Mouse (Mus musculus) heart, embryonic 16.5 days (tissue): Measurements from ENCODE around the gene Il9. TPM values are rescaled to one million over a fixed set of nuclear protein-coding genes. Genes with fewer than 3 reads are reported as not detected.

Experiments used
- ATAC-seq: fragments of 200-750 bp; cut with Nextera tagmentation; replicated peaks from 2 replicates; pipeline ENCODE4 v1.8.0; 2017; ENCODE audit warnings: moderate number of reproducible peaks; ENCODE audit not compliant: insufficient read depth, low FRiP score; ENCODE audit errors: extremely low read depth
- H3K27ac ChIP-seq: fragments of 300-500 bp; sonication (generic); 2 replicates; pipeline ENCODE4 v1.5.1; 2014; ENCODE audit warnings: mild to moderate bottlenecking, low read length, control low read depth, moderate library complexity
- H3K27me3 ChIP-seq: fragments of 300-500 bp; sonication (generic); 2 replicates; pipeline ENCODE4 v1.6.1; 2014; ENCODE audit warnings: low read length, mixed read lengths; ENCODE audit not compliant: control insufficient read depth, insufficient read depth
- H3K36me3 ChIP-seq: fragments of 300-500 bp; sonication (generic); 2 replicates; pipeline ENCODE4 v1.6.1; 2014; ENCODE audit not compliant: control insufficient read depth, insufficient read depth
- H3K4me1 ChIP-seq: fragments of 300-500 bp; sonication (generic); 2 replicates; pipeline ENCODE4 v1.6.1; 2014; ENCODE audit warnings: low read length, mixed read lengths; ENCODE audit not compliant: control insufficient read depth, insufficient read depth
- H3K4me2 ChIP-seq: fragments of 300-500 bp; sonication (generic); 2 replicates; pipeline ENCODE4 v1.6.1; 2014; ENCODE audit warnings: low read depth, mild to moderate bottlenecking, control low read depth, low read length
- H3K4me3 ChIP-seq: fragments of 300-500 bp; sonication (generic); 2 replicates; pipeline ENCODE4 v1.5.1; 2014; ENCODE audit warnings: mild to moderate bottlenecking, control low read depth, low read length
- H3K9ac ChIP-seq: fragments of 300-500 bp; sonication (generic); 2 replicates; pipeline ENCODE4 v1.6.1; 2014; ENCODE audit warnings: low read length, control low read depth
- H3K9me3 ChIP-seq: fragments of 300-500 bp; sonication (generic); replicated peaks from 2 replicates; pipeline ENCODE4 v1.6.1; 2016; ENCODE audit warnings: low read length; ENCODE audit not compliant: control insufficient read depth
- WGBS: fragments of 180-500 bp; shearing (Covaris S2); extraction: QIAGEN DNeasy Blood & Tissue Kit; methylation state at CpG from one replicate; pipeline ENCODE4 v1.1.7; 2014; 5-methylcytosine and 5-hydroxymethylcytosine counted together
- polyA plus RNA-seq: library from polyadenylated mRNA; unstranded; fragments of >200 nt; fragmentation: Nextera tagmentation; extraction: Ambion mirVana; gene quantifications from 2 replicates; pipeline ENCODE4 v1.2.1, GENCODE M21; 2015

The Il9 gene
- not detected in 2 replicates for polyA plus RNA-seq

GRCm38 (mm10) chr13:56482146-56482545 lies at the start of gene Il9:
Gene Il9 (minus strand): TSS chr13:56482246.
- Histone ChIP-seq H3K36me3 (no peaks in the 10 kb centered on the region), H3K9me3 (no peaks in the 10 kb centered on the region), H3K4me2 (no peak within 1 kb of the TSS), H3K27ac (no peak within 1 kb of the TSS), H3K4me1 (peaks cover 7% of the 10 kb centered on the region), H3K27me3 (no peaks in the 10 kb centered on the region), H3K9ac (no peak within 1 kb of the TSS), H3K4me3 (no peak within 1 kb of the TSS)
- 63% methylated on average over 3 of the region's 3 CpGs for WGBS
- ATAC-seq, result no peak

- Histone ChIP-seq H3K36me3 (no peaks in the 10 kb centered on the region), H3K4me1 (no peaks in the 10 kb centered on the region), H3K4me2 (no peak overlapping the region), H3K9me3 (peaks cover 6% of the 10 kb centered on the region; the same call in 1 of the 2 replicates), H3K9ac (no peak overlapping the region), H3K27ac (no peak overlapping the region), H3K27me3 (no peaks in the 10 kb centered on the region), H3K4me3 (no peak overlapping the region)
- ATAC-seq, result no peak
- whole genome bisulfite sequencing, result 46% methylated on average over 8 of the region's 8 CpGs
Measured at GRCm38 (mm10) chr13:56529685-56530084, 47.6 kb upstream of the Il9 start.

- WGBS, result 59% methylated on average over 4 of the region's 4 CpGs
Measured at GRCm38 (mm10) chr13:56529031-56529430, 47.0 kb upstream of the Il9 start.

GRCm38 (mm10) chr13:56528281-56528680 lies 46.2 kb upstream of the Il9 start:
- 88% methylated on average over 11 of the region's 11 CpGs for WGBS
- no peak overlapping the region for H3K4me3 ChIP-seq
- no peak for ATAC-seq

More at GRCm38 (mm10) chr13:56529031-56529430, 47.0 kb upstream of the Il9 start:
- Histone ChIP-seq H3K27ac (no peak overlapping the region), H3K4me3 (no peak overlapping the region), H3K9me3 (peaks cover 2% of the 10 kb centered on the region; the same call in 1 of the 2 replicates), H3K9ac (no peak overlapping the region), H3K4me2 (no peak overlapping the region), H3K27me3 (no peaks in the 10 kb centered on the region), H3K4me1 (no peaks in the 10 kb centered on the region), H3K36me3 (no peaks in the 10 kb centered on the region)
- no peak for ATAC-seq

GRCm38 (mm10) chr13:56527846-56528245 lies 45.8 kb upstream of the Il9 start:
- H3K4me1 ChIP-seq, result no peaks in the 10 kb centered on the region
- H3K9me3 ChIP-seq, result no peaks in the 10 kb centered on the region
- no peak overlapping the region for H3K4me3 ChIP-seq
- no peaks in the 10 kb centered on the region for H3K36me3 ChIP-seq
- WGBS, result 94% methylated on average over 7 of the region's 7 CpGs
- no peak overlapping the region for H3K27ac ChIP-seq
- no peaks in the 10 kb centered on the region for H3K27me3 ChIP-seq
- no peak for ATAC-seq
- no peak overlapping the region for H3K9ac ChIP-seq
- H3K4me2 ChIP-seq, result no peak overlapping the region

More at GRCm38 (mm10) chr13:56528281-56528680, 46.2 kb upstream of the Il9 start:
- Histone ChIP-seq H3K9me3 (no peaks in the 10 kb centered on the region), H3K27ac (no peak overlapping the region), H3K27me3 (no peaks in the 10 kb centered on the region), H3K4me1 (no peaks in the 10 kb centered on the region), H3K36me3 (no peaks in the 10 kb centered on the region), H3K9ac (no peak overlapping the region), H3K4me2 (no peak overlapping the region)

- no peak for ATAC-seq
- Histone ChIP-seq H3K27ac (no peak overlapping the region), H3K9ac (no peak overlapping the region), H3K27me3 (no peaks in the 10 kb centered on the region), H3K4me1 (no peaks in the 10 kb centered on the region), H3K9me3 (no peaks in the 10 kb centered on the region), H3K4me3 (no peak overlapping the region), H3K4me2 (no peak overlapping the region), H3K36me3 (no peaks in the 10 kb centered on the region)
- 72% methylated on average over 12 of the region's 12 CpGs for WGBS
Measured at GRCm38 (mm10) chr13:56526871-56527270, 44.8 kb upstream of the Il9 start.

- Histone ChIP-seq H3K4me1 (no peaks in the 10 kb centered on the region), H3K27ac (no peak overlapping the region), H3K36me3 (no peaks in the 10 kb centered on the region), H3K27me3 (no peaks in the 10 kb centered on the region), H3K4me2 (peak overlapping the region; percentile 85), H3K9me3 (no peaks in the 10 kb centered on the region), H3K4me3 (peak overlapping the region; percentile 64), H3K9ac (peak overlapping the region; percentile 69)
- WGBS, result 6% methylated on average over 8 of the region's 8 CpGs
- peak; percentile 12; the same call in 1 of the 2 replicates for ATAC-seq
Measured at GRCm38 (mm10) chr13:56522821-56523167, 40.7 kb upstream of the Il9 start.

GRCm38 (mm10) chr13:56522081-56522820 lies 40.2 kb upstream of the Il9 start, which contains the start of gene Fbxl21:
Gene Fbxl21 (plus strand): TSS chr13:56522472.
- Histone ChIP-seq H3K9me3 (no peaks in the 10 kb centered on the region), H3K27me3 (no peaks in the 10 kb centered on the region), H3K4me1 (no peaks in the 10 kb centered on the region), H3K9ac (peak within 1 kb of the TSS; percentile 69), H3K27ac (no peak within 1 kb of the TSS; the same call in 1 of the 2 replicates), H3K4me3 (peak within 1 kb of the TSS; percentile 64), H3K4me2 (peak within 1 kb of the TSS; percentile 85), H3K36me3 (no peaks in the 10 kb centered on the region)
- WGBS, result 1% methylated on average over 55 of the region's 56 CpGs
- ATAC-seq, result peak; percentile 98

- Histone ChIP-seq H3K27me3 (no peaks in the 10 kb centered on the region), H3K9me3 (0 out of 2 replicates have a peak, but pooled peaks cover 2% of the 10 kb centered on the region)
- WGBS, result 54% methylated on average over 7 of the region's 7 CpGs
Measured at GRCm38 (mm10) chr13:56516816-56517215, 34.8 kb upstream of the Il9 start.

More at GRCm38 (mm10) chr13:56516816-56517215, 34.8 kb upstream of the Il9 start:
- no peak for ATAC-seq
- no peak overlapping the region for H3K4me2 ChIP-seq
- no peak overlapping the region for H3K4me3 ChIP-seq
- no peak overlapping the region for H3K27ac ChIP-seq
- H3K9ac ChIP-seq, result no peak overlapping the region
- no peaks in the 10 kb centered on the region for H3K4me1 ChIP-seq
- H3K36me3 ChIP-seq, result no peaks in the 10 kb centered on the region
